Mouse (Mus musculus): Measurements from ENCODE around the gene Crtc2. TPM values are rescaled to one million over a fixed set of nuclear protein-coding genes. Genes with fewer than 3 reads are reported as not detected.
A peak's percentile ranks its signal among the peaks of the same experiment; 100 is the strongest.

Gene Crtc2
- total and polyA plus RNA-seq, 2 experiments from 2014 or later, result 18.9 to 20.4 TPM

DNA sequence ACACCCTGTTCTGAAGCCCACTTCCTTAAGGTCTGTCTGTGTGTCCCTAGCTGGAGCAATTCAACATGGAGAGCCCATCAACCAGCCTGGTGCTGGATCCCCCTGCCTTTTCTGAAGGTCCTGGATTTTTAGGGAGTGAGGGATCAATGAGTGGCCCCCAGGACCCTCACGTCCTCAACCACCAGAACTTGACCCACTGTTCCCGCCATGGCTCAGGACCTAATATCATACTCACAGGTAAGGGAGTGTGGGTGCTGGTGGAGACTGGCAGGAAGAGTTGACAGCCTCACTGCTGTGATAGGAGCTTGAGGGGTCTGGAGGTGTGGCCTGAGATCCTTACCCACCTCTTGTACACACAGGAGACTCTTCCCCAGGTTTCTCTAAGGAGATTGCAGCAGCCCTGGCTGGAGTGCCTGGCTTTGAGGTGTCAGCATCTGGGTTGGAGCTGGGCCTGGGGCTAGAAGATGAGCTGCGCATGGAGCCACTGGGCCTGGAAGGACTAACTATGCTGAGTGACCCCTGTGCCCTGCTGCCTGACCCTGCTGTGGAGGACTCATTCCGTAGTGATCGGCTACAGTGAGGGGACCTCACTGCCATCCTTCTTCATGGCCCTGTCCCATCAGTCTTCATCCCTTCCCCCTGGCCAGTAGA lies 9.3 kb downstream of the Crtc2 start:
- no peak overlapping the region for H3K4me3 ChIP-seq (ENCODE audit: low read depth, low read length)
- peaks cover 58% of the 10 kb centered on the region for H3K36me3 ChIP-seq (ENCODE audit: insufficient read depth, low read length)
- H3K4me1 ChIP-seq (ENCODE audit: insufficient read depth, low read length), result peaks cover 11% of the 10 kb centered on the region
- no peak for ATAC-seq (ENCODE audit: low FRiP score)
- DNase-seq (ENCODE audit: low spot score), result no peak
- H3K27ac ChIP-seq (ENCODE audit: low read depth, low read length), result no peak overlapping the region
- H3K4me2 ChIP-seq (ENCODE audit: low read depth, low read length, poor library complexity, severe bottlenecking), result no peak overlapping the region
- 90% methylated on average over 5 of the region's 5 CpGs for WGBS
- no peak overlapping the region for H3K9ac ChIP-seq (replicated peaks; ENCODE audit: low read length, poor library complexity, severe bottlenecking)
- H3K9me3 ChIP-seq (ENCODE audit: low read length), result no peaks in the 10 kb centered on the region
- H3K27me3 ChIP-seq (ENCODE audit: insufficient read depth, low read length), result no peaks in the 10 kb centered on the region
- TF ChIP-seq CTCF (IDR thresholded peaks at IDR 0.05), result no peak

DNA sequence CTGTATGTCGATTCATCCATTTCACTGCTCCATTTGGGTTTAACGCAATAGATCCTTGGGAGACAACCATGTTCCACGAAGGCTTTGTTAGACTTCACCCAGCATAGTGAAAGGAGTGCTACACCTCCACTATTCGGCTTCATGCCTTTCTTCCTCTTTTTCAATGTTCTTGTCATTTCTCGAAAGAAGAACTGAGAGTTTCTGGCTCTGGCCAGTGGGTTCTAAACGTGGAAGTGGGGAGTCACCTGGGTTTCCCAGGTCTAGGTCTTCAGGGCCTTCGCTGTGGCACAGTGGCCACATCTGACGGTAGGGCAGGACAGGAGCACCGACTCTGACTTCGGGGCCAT lies 10.7 kb downstream of the Crtc2 start:
- H3K27ac ChIP-seq (ENCODE audit: low read depth, low read length), result peak overlapping the region; percentile 97
- WGBS, result 34% methylated on average over 10 of the region's 10 CpGs
- no peak for ATAC-seq (ENCODE audit: low FRiP score)
- peaks cover 11% of the 10 kb centered on the region for H3K4me1 ChIP-seq (ENCODE audit: insufficient read depth, low read length)
- no peak for DNase-seq (ENCODE audit: low spot score)
- H3K4me2 ChIP-seq (ENCODE audit: low read depth, low read length, poor library complexity, severe bottlenecking), result peak overlapping the region; percentile 89
- no peaks in the 10 kb centered on the region for H3K9me3 ChIP-seq (ENCODE audit: low read length)
- no peak for TF ChIP-seq CTCF (IDR thresholded peaks at IDR 0.05)
- H3K36me3 ChIP-seq (ENCODE audit: insufficient read depth, low read length), result peaks cover 50% of the 10 kb centered on the region
- no peaks in the 10 kb centered on the region for H3K27me3 ChIP-seq (ENCODE audit: insufficient read depth, low read length)
- H3K4me3 ChIP-seq (ENCODE audit: low read depth, low read length), result peak overlapping the region; percentile 93
- H3K9ac ChIP-seq (replicated peaks; ENCODE audit: low read length, poor library complexity, severe bottlenecking), result peak overlapping the region; percentile 91; the same call in 1 of the 2 replicates

DNA sequence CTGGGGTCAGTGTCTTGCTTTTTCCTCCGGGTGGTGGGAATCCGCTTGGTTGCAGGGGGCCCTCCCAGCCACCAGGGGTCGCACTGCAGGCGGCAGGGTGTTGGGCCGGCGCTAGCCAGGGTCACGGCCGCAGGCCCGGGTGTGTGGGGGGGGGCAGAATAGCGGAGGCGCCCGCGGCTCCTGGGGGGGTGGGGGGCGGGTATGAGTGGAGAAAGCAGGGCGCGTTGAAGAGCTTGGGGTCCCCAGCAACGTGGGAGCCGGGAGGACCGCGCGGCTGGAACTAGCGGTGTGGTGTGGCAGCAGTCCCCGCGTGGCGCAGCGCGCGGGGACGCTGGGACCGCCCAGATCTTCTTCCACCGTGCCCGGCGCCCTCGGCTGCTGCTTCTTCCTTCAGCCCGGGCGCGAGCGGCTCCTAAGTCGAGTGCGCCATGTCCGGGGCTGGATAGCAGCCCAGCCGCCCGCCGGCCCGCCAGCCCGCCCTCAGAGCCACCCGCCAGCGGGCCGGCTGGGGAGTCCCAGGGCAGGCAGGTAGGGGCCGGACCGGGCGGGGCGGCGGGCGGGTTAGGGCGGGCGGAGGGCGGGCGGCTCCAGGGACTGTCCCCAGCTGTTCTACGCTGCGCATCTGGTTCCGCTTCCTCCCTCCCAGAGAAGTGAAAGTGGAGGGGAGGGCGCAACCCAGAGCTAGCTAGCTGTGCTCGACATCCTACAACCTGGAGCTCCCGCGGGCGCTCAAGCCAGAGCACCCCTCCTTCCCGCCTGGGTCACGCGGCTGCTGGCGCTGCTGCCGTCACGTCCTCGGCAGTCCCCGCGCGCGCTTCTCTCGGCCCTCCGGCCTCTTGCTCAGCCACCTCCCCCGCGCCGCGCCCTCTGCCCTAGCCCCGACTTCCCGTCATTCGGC lies 11.3 kb downstream of the Crtc2 start, which contains the start of gene Dennd4b:
Gene Dennd4b (plus strand): TSS at position 152 of the 898 bp plus-strand sequence.
- peak within 1 kb of the TSS; percentile 89 for H3K4me2 ChIP-seq (ENCODE audit: low read depth, low read length, poor library complexity, severe bottlenecking)
- H3K4me1 ChIP-seq (ENCODE audit: insufficient read depth, low read length), result peaks cover 11% of the 10 kb centered on the region
- peak within 1 kb of the TSS; percentile 91 for H3K9ac ChIP-seq (replicated peaks; ENCODE audit: low read length, poor library complexity, severe bottlenecking)
- DNase-seq (ENCODE audit: low spot score) (peak; percentile 81), ATAC-seq (ENCODE audit: low FRiP score) (peak; percentile 86)
- peak within 1 kb of the TSS; percentile 97 for H3K27ac ChIP-seq (ENCODE audit: low read depth, low read length)
- no peaks in the 10 kb centered on the region for H3K9me3 ChIP-seq (ENCODE audit: low read length)
- TF ChIP-seq CTCF (IDR thresholded peaks at IDR 0.05), result peak; percentile 91
- H3K27me3 ChIP-seq (ENCODE audit: insufficient read depth, low read length), result no peaks in the 10 kb centered on the region
- H3K36me3 ChIP-seq (ENCODE audit: insufficient read depth, low read length), result peaks cover 45% of the 10 kb centered on the region
- WGBS, result under 1% methylated on average over 59 of the region's 87 CpGs
- H3K4me3 ChIP-seq (ENCODE audit: low read depth, low read length), result peak within 1 kb of the TSS; percentile 93

DNA sequence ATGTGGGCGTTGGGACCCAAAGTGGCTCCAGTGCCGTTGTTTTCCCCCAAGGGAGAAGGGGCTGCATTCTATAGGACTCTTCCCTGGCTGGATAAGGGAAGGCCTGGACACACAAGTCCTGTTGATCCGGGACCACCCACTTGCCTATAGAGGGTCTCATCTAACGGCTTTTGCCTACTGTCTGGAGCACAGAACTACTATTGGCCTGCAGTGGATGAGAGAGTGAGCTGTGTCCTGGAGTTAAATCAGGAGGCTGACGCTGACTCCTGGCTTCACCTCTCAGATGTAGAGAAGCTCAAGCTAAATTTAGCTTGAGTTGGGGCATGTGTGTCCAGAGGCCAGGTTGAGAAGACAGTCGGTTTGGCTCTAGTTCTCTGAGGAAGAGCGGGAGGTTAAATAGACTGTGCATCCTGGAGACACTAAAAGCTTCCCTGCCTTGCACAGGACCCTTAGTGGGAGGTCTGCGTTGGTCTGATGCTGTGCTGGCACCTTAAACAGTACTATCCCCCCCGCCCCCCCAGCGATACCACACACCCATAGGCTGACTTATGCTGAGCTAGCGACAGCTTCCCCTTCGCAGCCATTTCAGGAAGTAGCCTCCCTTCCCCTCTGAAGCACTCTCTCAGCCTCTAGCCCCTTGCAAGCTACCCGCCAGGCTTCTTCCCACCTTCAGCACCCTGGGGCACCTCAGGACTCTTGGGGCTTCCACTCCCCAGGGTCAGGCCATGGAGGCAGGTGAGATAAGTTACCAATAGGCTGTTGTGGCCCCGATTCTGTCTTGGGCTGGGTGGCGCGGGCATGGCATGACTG lies 12.2 kb downstream of the Crtc2 start:
- Histone ChIP-seq H3K27ac (ENCODE audit: low read depth, low read length) (peak overlapping the region; percentile 97), H3K4me3 (ENCODE audit: low read depth, low read length) (peak overlapping the region; percentile 93), H3K4me2 (ENCODE audit: low read depth, low read length, poor library complexity, severe bottlenecking) (peak overlapping the region; percentile 89), H3K36me3 (ENCODE audit: insufficient read depth, low read length) (peaks cover 45% of the 10 kb centered on the region), H3K27me3 (ENCODE audit: insufficient read depth, low read length) (no peaks in the 10 kb centered on the region), H3K4me1 (ENCODE audit: insufficient read depth, low read length) (peaks cover 11% of the 10 kb centered on the region), H3K9me3 (ENCODE audit: low read length) (no peaks in the 10 kb centered on the region), H3K9ac (replicated peaks; ENCODE audit: low read length, poor library complexity, severe bottlenecking) (peak overlapping the region; percentile 91)
- peak; percentile 52 for ATAC-seq (ENCODE audit: low FRiP score)
- TF ChIP-seq CTCF (IDR thresholded peaks at IDR 0.05), result no peak
- DNase-seq (ENCODE audit: low spot score), result peak; percentile 37
- 24% methylated on average over 16 of the region's 16 CpGs for WGBS

DNA sequence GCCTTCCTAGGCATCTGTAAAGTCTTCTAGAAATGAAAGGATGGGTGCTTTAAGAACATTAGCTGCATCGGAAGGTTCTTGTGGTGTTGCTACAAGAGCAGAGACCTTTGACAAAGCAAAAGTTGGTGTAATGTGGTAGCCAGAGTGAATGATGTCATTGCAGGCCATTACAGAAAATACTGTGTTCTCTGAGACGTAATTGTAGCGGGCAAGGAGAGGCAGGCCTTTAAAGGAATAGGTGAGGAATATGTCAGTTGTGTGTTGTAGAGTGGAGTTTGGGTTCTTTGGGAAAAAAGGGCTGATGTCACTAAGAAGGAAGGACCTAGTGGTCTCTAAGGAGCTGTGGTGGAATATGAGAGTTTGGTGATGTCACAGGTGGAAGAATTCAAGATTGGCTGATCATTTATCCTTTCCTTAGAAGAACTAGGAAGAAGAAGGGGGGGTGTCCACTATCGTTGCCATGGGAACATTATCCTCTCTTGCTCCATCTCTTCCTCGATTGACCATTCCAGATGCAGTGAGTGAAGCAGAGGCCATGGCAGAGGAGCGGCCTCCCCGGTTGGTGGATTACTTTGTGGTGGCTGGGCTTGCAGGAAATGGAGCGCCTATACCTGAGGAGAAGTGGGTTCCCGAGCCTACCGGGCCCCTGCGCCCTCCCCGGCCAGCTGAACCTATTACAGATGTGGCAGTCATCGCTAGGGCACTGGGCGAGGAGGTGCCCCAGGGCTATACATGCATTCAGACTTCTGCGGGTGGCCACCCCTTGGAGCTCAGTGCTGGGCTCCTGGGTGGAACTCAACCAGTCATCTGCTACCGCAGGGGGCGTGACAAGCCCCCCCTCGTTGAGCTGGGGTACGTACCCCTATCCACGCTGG lies 13.2 kb downstream of the Crtc2 start:
- 87% methylated on average over 20 of the region's 20 CpGs for WGBS
- Histone ChIP-seq H3K9ac (replicated peaks; ENCODE audit: low read length, poor library complexity, severe bottlenecking) (no peak overlapping the region), H3K4me2 (ENCODE audit: low read depth, low read length, poor library complexity, severe bottlenecking) (peak overlapping the region; percentile 89; the same call in 1 of the 2 replicates)

More for the DNA sequence above, 13.2 kb downstream of the Crtc2 start:
- no peak overlapping the region for H3K4me3 ChIP-seq (ENCODE audit: low read depth, low read length)
- ATAC-seq (ENCODE audit: low FRiP score), result no peak
- no peak for DNase-seq (ENCODE audit: low spot score)
- peaks cover 43% of the 10 kb centered on the region for H3K36me3 ChIP-seq (ENCODE audit: insufficient read depth, low read length)
- TF ChIP-seq CTCF (IDR thresholded peaks at IDR 0.05), result no peak
- H3K4me1 ChIP-seq (ENCODE audit: insufficient read depth, low read length), result peaks cover 11% of the 10 kb centered on the region
- no peaks in the 10 kb centered on the region for H3K27me3 ChIP-seq (ENCODE audit: insufficient read depth, low read length)
- H3K9me3 ChIP-seq (ENCODE audit: low read length), result no peaks in the 10 kb centered on the region
- H3K27ac ChIP-seq (ENCODE audit: low read depth, low read length), result no peak overlapping the region
